Mouse (Mus musculus) thymus, adult 2 months (tissue): Measurements from ENCODE around the gene Mettl23.

Source experiments
- CTCF ChIP-seq: fragments of 200-500 bp; IDR thresholded peaks from 2 replicates; pipeline ENCODE4 v1.5.1; 2012; ENCODE audit warnings: mild to moderate bottlenecking, control low read depth, low read length, moderate library complexity, borderline replicate concordance; ENCODE audit not compliant: control insufficient read depth, poor library complexity, insufficient read depth; ENCODE audit errors: extremely low read depth
- POLR2A ChIP-seq: fragments of 200-500 bp; IDR thresholded peaks from 2 replicates; pipeline ENCODE4 v1.6.1; 2012; ENCODE audit warnings: mild to moderate bottlenecking, low read length, control low read depth, moderate library complexity; ENCODE audit not compliant: control insufficient read depth, poor library complexity, insufficient read depth; ENCODE audit errors: extremely low read depth

GRCm38 (mm10) chr11:116810983-116811901, 31.8 kb upstream of the Mettl23 start:
- TF ChIP-seq CTCF (no peak), POLR2A (no peak)
